Mouse (Mus musculus): Measurements from ENCODE around the gene Zfp329.
"Not testable (repeated sequence)": the region's sequence is repeated elsewhere in the genome, so short reads cannot be mapped to it uniquely, and the experiment has no call there.

The Zfp329 gene

GRCm38 (mm10) chr7:12818521-12819295 lies at the start of gene Zfp329:
TSS of gene Zfp329 (minus strand) at chr7:12818858.
- peak; percentile 89 for DNase-seq (ENCODE audit: low spot score)

GRCm38 (mm10) chr7:12835779-12836178 lies 17.1 kb upstream of the Zfp329 start:
- DNase-seq (ENCODE audit: low spot score): no peak

GRCm38 (mm10) chr7:12835193-12835671 lies 16.6 kb upstream of the Zfp329 start:
- DNase-seq (ENCODE audit: low spot score): peak; percentile 18

GRCm38 (mm10) chr7:12834162-12835120 lies 15.8 kb upstream of the Zfp329 start, which contains the start of gene Zfp110:
TSS of gene Zfp110 (plus strand) at chr7:12834761.
- peak; percentile 89 for DNase-seq (ENCODE audit: low spot score)

GRCm38 (mm10) chr7:12815566-12815965 lies 3.1 kb downstream of the Zfp329 start:
- no peak for DNase-seq (ENCODE audit: low spot score)

- no peak for DNase-seq (ENCODE audit: low spot score)
These were observed 15.0 kb downstream of the Zfp329 start for GRCm38 (mm10) chr7:12803727-12804071.

- DNase-seq (ENCODE audit: low spot score): peak; percentile 81
These were observed 15.6 kb downstream of the Zfp329 start, which contains the start of gene Zscan18 for GRCm38 (mm10) chr7:12802866-12803726. TSS of gene Zscan18 (minus strand) at chr7:12803635.

- no peak for DNase-seq (ENCODE audit: low spot score)
These were observed 19.1 kb downstream of the Zfp329 start for GRCm38 (mm10) chr7:12799554-12799953.

GRCm38 (mm10) chr7:12797971-12798370 lies 20.7 kb downstream of the Zfp329 start:
- DNase-seq (ENCODE audit: low spot score): no peak

- DNase-seq (ENCODE audit: low spot score): not testable (repeated sequence)
These were observed 26.0 kb downstream of the Zfp329 start for GRCm38 (mm10) chr7:12792624-12793023.

- no peak for DNase-seq (ENCODE audit: low spot score)
These were observed 30.6 kb downstream of the Zfp329 start for GRCm38 (mm10) chr7:12788025-12788424.

- no peak for DNase-seq (ENCODE audit: low spot score)
These were observed 31.3 kb downstream of the Zfp329 start for GRCm38 (mm10) chr7:12787333-12787732.

- DNase-seq (ENCODE audit: low spot score): peak; percentile 89
These were observed 38.4 kb downstream of the Zfp329 start for GRCm38 (mm10) chr7:12780151-12780830.

- DNase-seq (ENCODE audit: low spot score): no peak
These were observed 38.9 kb downstream of the Zfp329 start for GRCm38 (mm10) chr7:12779782-12780150.

GRCm38 (mm10) chr7:12779141-12779540 lies 39.5 kb downstream of the Zfp329 start:
- no peak for DNase-seq (ENCODE audit: low spot score)

- DNase-seq (ENCODE audit: low spot score): no peak
These were observed 44.1 kb downstream of the Zfp329 start for GRCm38 (mm10) chr7:12774606-12775005.

- DNase-seq (ENCODE audit: low spot score): no peak
These were observed 44.5 kb downstream of the Zfp329 start for GRCm38 (mm10) chr7:12774111-12774510.
